Mouse (Mus musculus) small intestine, adult 2 months (tissue): ENCODE data around the gene C2cd5. TPM values are rescaled to one million over a fixed set of nuclear protein-coding genes. Genes with fewer than 3 reads are reported as not detected.
"Not testable (repeated sequence)": the region's sequence is repeated elsewhere in the genome, so short reads cannot be mapped to it uniquely, and the experiment has no call there.

Experiments used
- H3K27ac ChIP-seq: fragments of 200-500 bp; 2 replicates; pipeline ENCODE4 v1.5.1; 2012; ENCODE audit warnings: low read depth, low read length, control low read depth, inconsistent platforms; ENCODE audit not compliant: insufficient read depth
- H3K27me3 ChIP-seq: fragments of 200-500 bp; 2 replicates; pipeline ENCODE4 v1.6.1; 2012; ENCODE audit warnings: mild to moderate bottlenecking, moderate library complexity, low read length, inconsistent platforms; ENCODE audit not compliant: control insufficient read depth, insufficient read depth
- H3K36me3 ChIP-seq: fragments of 200-500 bp; 2 replicates; pipeline ENCODE4 v1.6.1; 2012; ENCODE audit warnings: mild to moderate bottlenecking, low read length, control low read depth, inconsistent platforms; ENCODE audit not compliant: control insufficient read depth, insufficient read depth
- H3K4me1 ChIP-seq: fragments of 200-500 bp; 2 replicates; pipeline ENCODE4 v1.6.1; 2012; ENCODE audit warnings: low read length, inconsistent platforms, mixed read lengths; ENCODE audit not compliant: control insufficient read depth, insufficient read depth, insufficient read length
- H3K4me3 ChIP-seq: fragments of 200-500 bp; 2 replicates; pipeline ENCODE4 v1.5.1; 2012; ENCODE audit warnings: low read depth, mild to moderate bottlenecking, control low read depth, inconsistent platforms, low read length, moderate library complexity
- CTCF ChIP-seq: fragments of 200-500 bp; IDR thresholded peaks from 2 replicates; pipeline ENCODE4 v1.5.1; 2012; ENCODE audit warnings: low read depth, mild to moderate bottlenecking, control low read depth, inconsistent platforms, low read length, moderate library complexity, mixed read lengths; ENCODE audit not compliant: insufficient replicate concordance, insufficient read length; ENCODE audit errors: extremely low read depth
- POLR2A ChIP-seq: fragments of 200-500 bp; IDR thresholded peaks from 2 replicates; pipeline ENCODE4 v1.6.1; 2012; ENCODE audit warnings: low read depth, mild to moderate bottlenecking, control low read depth, inconsistent platforms, low read length, moderate library complexity
- WGBS: fragments of 180-500 bp; shearing (Covaris S2); methylation state at CpG from one replicate; pipeline ENCODE4 v1.1.7; 2018; 5-methylcytosine and 5-hydroxymethylcytosine counted together
- polyA plus RNA-seq: library from polyadenylated mRNA; depleted of rRNA; stranded (reverse); fragments of >200 nt; gene quantifications from 2 replicates; pipeline ENCODE4 v1.2.3, GENCODE M21; 2012

The C2cd5 gene
- polyA plus RNA-seq, 1 experiment: 15.9 TPM

- H3K36me3 ChIP-seq: no peaks in the 10 kb centered on the region
- no peaks in the 10 kb centered on the region for H3K27me3 ChIP-seq
- no peak overlapping the region for H3K4me3 ChIP-seq
- WGBS: 51% methylated on average over 13 of the region's 13 CpGs
- no peak overlapping the region for H3K27ac ChIP-seq
- H3K4me1 ChIP-seq: no peaks in the 10 kb centered on the region
- TF ChIP-seq POLR2A (no peak), CTCF (no peak)
These were observed 110.4 kb downstream of the C2cd5 start for GRCm38 (mm10) chr6:142989495-142989894.

GRCm38 (mm10) chr6:142988753-142989152 is 111.2 kb downstream of the C2cd5 start:
- Histone ChIP-seq H3K27ac (no peak overlapping the region), H3K27me3 (no peaks in the 10 kb centered on the region), H3K36me3 (no peaks in the 10 kb centered on the region), H3K4me1 (no peaks in the 10 kb centered on the region), H3K4me3 (no peak overlapping the region)
- peak; percentile 85 for TF ChIP-seq CTCF
- TF ChIP-seq POLR2A: no peak
- WGBS: 18% methylated on average over 10 of the region's 10 CpGs

GRCm38 (mm10) chr6:142988231-142988630 is 111.7 kb downstream of the C2cd5 start:
- no peaks in the 10 kb centered on the region for H3K27me3 ChIP-seq
- no peaks in the 10 kb centered on the region for H3K36me3 ChIP-seq
- H3K4me3 ChIP-seq: no peak overlapping the region
- 75% methylated on average over 6 of the region's 6 CpGs for WGBS
- TF ChIP-seq CTCF: no peak
- no peak for TF ChIP-seq POLR2A
- no peak overlapping the region for H3K27ac ChIP-seq
- H3K4me1 ChIP-seq: no peaks in the 10 kb centered on the region

GRCm38 (mm10) chr6:142987616-142988015 is 112.3 kb downstream of the C2cd5 start:
- no peaks in the 10 kb centered on the region for H3K4me1 ChIP-seq
- H3K36me3 ChIP-seq: no peaks in the 10 kb centered on the region
- H3K27me3 ChIP-seq: no peaks in the 10 kb centered on the region
- H3K27ac ChIP-seq: no peak overlapping the region
- TF ChIP-seq CTCF (no peak), POLR2A (no peak)
- 71% methylated on average over 6 of the region's 6 CpGs for WGBS
- H3K4me3 ChIP-seq: no peak overlapping the region

GRCm38 (mm10) chr6:142986706-142987105 is 113.2 kb downstream of the C2cd5 start:
- not testable (repeated sequence) for H3K4me3 ChIP-seq, H3K4me1 ChIP-seq, H3K27me3 ChIP-seq, H3K36me3 ChIP-seq, H3K27ac ChIP-seq
- WGBS: 74% methylated on average over 9 of the region's 9 CpGs

GRCm38 (mm10) chr6:142985561-142986238 is 114.2 kb downstream of the C2cd5 start:
- not testable (repeated sequence) for H3K36me3 ChIP-seq, H3K27ac ChIP-seq, H3K4me3 ChIP-seq, H3K4me1 ChIP-seq, H3K27me3 ChIP-seq
- 83% methylated on average over 9 of the region's 9 CpGs for WGBS

GRCm38 (mm10) chr6:142979665-142980660 is 120.0 kb downstream of the C2cd5 start:
- TF ChIP-seq POLR2A (no peak), CTCF (no peak)
- H3K27ac ChIP-seq: no peak overlapping the region
- WGBS: 31% methylated on average over 6 of the region's 6 CpGs
- H3K4me1 ChIP-seq: no peaks in the 10 kb centered on the region
- H3K27me3 ChIP-seq: no peaks in the 10 kb centered on the region
- no peaks in the 10 kb centered on the region for H3K36me3 ChIP-seq
- H3K4me3 ChIP-seq: no peak overlapping the region
